Mouse (Mus musculus) brain, embryonic 14.5 days (tissue): ENCODE data around the gene Ebf1.

ENCODE experiments used
- CTCF ChIP-seq: fragments of 200-500 bp; IDR thresholded peaks from 2 replicates; pipeline ENCODE4 v1.5.1; 2012; ENCODE audit warnings: inconsistent platforms, mild to moderate bottlenecking, moderate library complexity, borderline replicate concordance; ENCODE audit not compliant: insufficient read depth, insufficient read length; ENCODE audit errors: extremely low read depth
- POLR2A ChIP-seq: fragments of 200-500 bp; IDR thresholded peaks from 2 replicates; pipeline ENCODE4 v1.6.1; 2012; ENCODE audit warnings: mild to moderate bottlenecking, inconsistent platforms, borderline replicate concordance; ENCODE audit not compliant: poor library complexity, insufficient read depth, insufficient read length, severe bottlenecking; ENCODE audit errors: extremely low read depth

DNA sequence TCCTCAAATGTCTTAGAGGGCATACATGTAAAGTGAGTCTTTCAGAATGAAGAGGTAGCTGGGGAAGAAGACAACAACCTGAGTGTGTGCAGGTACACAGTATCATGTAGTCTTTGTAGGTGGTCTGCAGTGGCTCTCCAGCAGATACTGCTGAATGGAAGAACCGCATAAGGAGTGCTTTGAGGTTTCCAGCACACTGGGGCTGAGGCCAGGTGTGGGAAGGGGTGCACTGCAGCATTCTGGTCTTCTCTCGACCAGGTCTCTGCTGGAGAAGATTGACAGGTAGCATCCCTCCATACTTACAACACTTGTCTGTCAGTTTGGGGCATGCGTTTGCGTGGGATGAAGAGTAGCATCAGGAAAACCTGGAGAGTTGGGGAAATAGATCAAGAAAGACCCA is 104.9 kb downstream of the Ebf1 start:
- no peak for TF ChIP-seq CTCF
- no peak for TF ChIP-seq POLR2A
